Mouse (Mus musculus): ENCODE measurements around the gene Fv1.
A peak's percentile ranks its signal among the peaks of the same experiment; 100 is the strongest.

The Fv1 gene

GRCm38 (mm10) chr4:147884138-147884537 lies 15.4 kb downstream of the Fv1 start:
- no peak for DNase-seq (ENCODE audit: low read depth in 1 of 2, low spot score in 2 of 2)

- no peak for DNase-seq (ENCODE audit: low read depth in 1 of 2, low spot score in 2 of 2)
Measured at GRCm38 (mm10) chr4:147886158-147886557, 17.4 kb downstream of the Fv1 start.

- no peak for DNase-seq (ENCODE audit: low read depth in 1 of 2, low spot score in 2 of 2)
Measured at GRCm38 (mm10) chr4:147887277-147887676, 18.5 kb downstream of the Fv1 start.

GRCm38 (mm10) chr4:147888237-147888636 lies 19.5 kb downstream of the Fv1 start:
- no peak for DNase-seq (ENCODE audit: low read depth in 1 of 2, low spot score in 2 of 2)

- DNase-seq (ENCODE audit: low read depth in 1 of 2, low spot score in 2 of 2): no peak
Measured at GRCm38 (mm10) chr4:147890341-147890740, 21.6 kb downstream of the Fv1 start.

GRCm38 (mm10) chr4:147895815-147896330 lies 27.1 kb downstream of the Fv1 start:
- no peak for DNase-seq (ENCODE audit: low read depth in 1 of 2, low spot score in 2 of 2)

GRCm38 (mm10) chr4:147896411-147896810 lies 27.6 kb downstream of the Fv1 start:
- DNase-seq (ENCODE audit: low read depth in 1 of 2, low spot score in 2 of 2): no peak

GRCm38 (mm10) chr4:147897348-147897747 lies 28.6 kb downstream of the Fv1 start:
- no peak for DNase-seq (ENCODE audit: low read depth in 1 of 2, low spot score in 2 of 2)

- DNase-seq (ENCODE audit: low read depth in 1 of 2, low spot score in 2 of 2): no peak
Measured at GRCm38 (mm10) chr4:147900452-147900851, 31.7 kb downstream of the Fv1 start.

GRCm38 (mm10) chr4:147902906-147903500 lies 34.2 kb downstream of the Fv1 start:
- DNase-seq (ENCODE audit: low read depth in 1 of 2, low spot score in 2 of 2): no peak

- no peak for DNase-seq (ENCODE audit: low read depth in 1 of 2, low spot score in 2 of 2)
Measured at GRCm38 (mm10) chr4:147903601-147904000, 34.8 kb downstream of the Fv1 start.

GRCm38 (mm10) chr4:147904313-147905089 lies 35.7 kb downstream of the Fv1 start, which contains the start of gene Mfn2:
TSS of gene Mfn2 (minus strand) at chr4:147904704.
- DNase-seq (ENCODE audit: low read depth in 1 of 2, low spot score in 2 of 2): peak; percentile 52 to 82

- no peak for DNase-seq (ENCODE audit: low read depth in 1 of 2, low spot score in 2 of 2)
Measured at GRCm38 (mm10) chr4:147905090-147905659, 36.4 kb downstream of the Fv1 start.

- no peak for DNase-seq (ENCODE audit: low read depth in 1 of 2, low spot score in 2 of 2)
Measured at GRCm38 (mm10) chr4:147906230-147906629, 37.5 kb downstream of the Fv1 start.

GRCm38 (mm10) chr4:147909486-147909885 lies 40.7 kb downstream of the Fv1 start:
- DNase-seq (ENCODE audit: low read depth in 1 of 2, low spot score in 2 of 2): no peak

- no peak for DNase-seq (ENCODE audit: low read depth in 1 of 2, low spot score in 2 of 2)
Measured at GRCm38 (mm10) chr4:147918459-147919121, 49.8 kb downstream of the Fv1 start.
